8 mouse cellular contexts compared by ENCODE assay signal in genomic region chr4:135855080-135855479, GRCm38 (mm10). TPM values are rescaled to one million over a fixed set of nuclear protein-coding genes. Genes with fewer than 3 reads are reported as not detected.
DNase-seq lines count a peak whose midpoint lies in the region; ATAC-seq lines count a peak whose summit lies in the region.

No protein-coding gene starts in this region.

- peak overlapping the region; percentile 60 for H3K4me3 ChIP-seq in lung, embryonic 15.5 days
- peak overlapping the region; percentile 93 for H3K4me3 ChIP-seq in hindbrain, embryonic 13.5 days
- H3K4me3 ChIP-seq in midbrain, embryonic 11.5 days (ENCODE audit: low read depth, low read length) = peak overlapping the region; percentile 99

- H3K27ac ChIP-seq in lung, embryonic 15.5 days = peak overlapping the region; percentile 99
- H3K27ac ChIP-seq in hindbrain, embryonic 13.5 days = peak overlapping the region; percentile 99
- peak overlapping the region; percentile 100 for H3K27ac ChIP-seq in midbrain, embryonic 11.5 days (ENCODE audit: low read depth, low read length)

- WGBS in lung, embryonic 15.5 days = 1% methylated on average over 6 of the region's 6 CpGs
- 7% methylated on average over 6 of the region's 6 CpGs for WGBS in hindbrain, embryonic 13.5 days
- whole genome bisulfite sequencing in midbrain, embryonic 11.5 days = 10% methylated on average over 6 of the region's 6 CpGs

- H3K36me3 ChIP-seq in lung, embryonic 15.5 days = 0 out of 2 replicates have a peak, but pooled peaks cover 2% of the 10 kb centered on the region
- no peaks in the 10 kb centered on the region for H3K36me3 ChIP-seq in hindbrain, embryonic 13.5 days
- H3K36me3 ChIP-seq in midbrain, embryonic 11.5 days (ENCODE audit: control insufficient read depth, insufficient read depth, low read length) = no peaks in the 10 kb centered on the region

- peak; percentile 36 for ATAC-seq in lung, embryonic 15.5 days (ENCODE audit: borderline replicate concordance, extremely low read depth, low FRiP score, low TSS enrichment)
- ATAC-seq in hindbrain, embryonic 13.5 days (ENCODE audit: low FRiP score) = peak; percentile 17; the same call in 1 of the 2 replicates
- peak; percentile 23 for ATAC-seq in midbrain, embryonic 11.5 days (ENCODE audit: low FRiP score)
- ATAC-seq in inflammation-experienced regulatory T-cells, adult 6 months = no peak

- H3K9ac ChIP-seq in lung, embryonic 15.5 days = peak overlapping the region; percentile 79
- H3K9ac ChIP-seq in hindbrain, embryonic 13.5 days = peak overlapping the region; percentile 82
- peak overlapping the region; percentile 98 for H3K9ac ChIP-seq in midbrain, embryonic 11.5 days (ENCODE audit: low read length)

- DNase-seq in lung, adult 18-20 months = no peak
- peak; percentile 62 for DNase-seq in embryo, embryonic 10 days (ENCODE audit: low spot score)
- DNase-seq in midbrain, embryonic 11.5 days (ENCODE audit: low spot score, missing footprints) = no peak
- no peak for DNase-seq in adrenal gland, adult (ENCODE audit: inconsistent age in 2 of 2, low spot score in 1 of 2)
- DNase-seq in layer of hippocampus, adult 11-12 months (ENCODE audit: low spot score) = no peak

- peak overlapping the region; percentile 87 for H3K4me2 ChIP-seq in lung, embryonic 15.5 days
- H3K4me2 ChIP-seq in hindbrain, embryonic 13.5 days = peak overlapping the region; percentile 84
- H3K4me2 ChIP-seq in midbrain, embryonic 11.5 days = peak overlapping the region; percentile 87

- H3K9me3 ChIP-seq in lung, embryonic 15.5 days = no peaks in the 10 kb centered on the region
- no peaks in the 10 kb centered on the region for H3K9me3 ChIP-seq in hindbrain, embryonic 13.5 days
- H3K9me3 ChIP-seq in midbrain, embryonic 11.5 days (ENCODE audit: control insufficient read depth, low read length) = no peaks in the 10 kb centered on the region

- peaks cover 45% of the 10 kb centered on the region for H3K4me1 ChIP-seq in lung, embryonic 15.5 days
- H3K4me1 ChIP-seq in hindbrain, embryonic 13.5 days (replicated peaks) = peaks cover 48% of the 10 kb centered on the region
- H3K4me1 ChIP-seq in midbrain, embryonic 11.5 days (ENCODE audit: control insufficient read depth, insufficient read depth, low read length) = peaks cover 11% of the 10 kb centered on the region

- H3K27me3 ChIP-seq in lung, embryonic 15.5 days = no peaks in the 10 kb centered on the region
- H3K27me3 ChIP-seq in hindbrain, embryonic 13.5 days = no peaks in the 10 kb centered on the region
- no peaks in the 10 kb centered on the region for H3K27me3 ChIP-seq in midbrain, embryonic 11.5 days (ENCODE audit: control insufficient read depth, insufficient read depth, low read length)

RNA-seq across cellular contexts. Expression of gene Srsf10, which starts 0.5 kb away (rescaled TPM):
- 265 and 267 TPM in 2 replicates for polyA plus RNA-seq in lung, embryonic 15.5 days (2015; fragmentation: Nextera tagmentation; extraction: Ambion mirVana)
- polyA plus RNA-seq in hindbrain, embryonic 13.5 days (2015; fragmentation: Nextera tagmentation; extraction: Ambion mirVana) = 228 and 241 TPM in 2 replicates
- polyA plus RNA-seq in midbrain, embryonic 11.5 days (2014; fragmentation: Nextera tagmentation; extraction: Ambion mirVana) = 434 and 444 TPM in 2 replicates
- polyA plus RNA-seq in inflammation-experienced regulatory T-cells, adult 6 months (2017; shearing (Covaris generic)) = 100 to 1,000 TPM; 184 to 209 (median 207) TPM

RNA-seq across cellular contexts. Expression of gene Pnrc2, which starts 18.6 kb away (rescaled TPM):
- polyA plus RNA-seq in lung, embryonic 15.5 days (2015; fragmentation: Nextera tagmentation; extraction: Ambion mirVana) = 210 and 220 TPM in 2 replicates
- polyA plus RNA-seq in hindbrain, embryonic 13.5 days (2015; fragmentation: Nextera tagmentation; extraction: Ambion mirVana) = 109 and 112 TPM in 2 replicates
- polyA plus RNA-seq in midbrain, embryonic 11.5 days (2014; fragmentation: Nextera tagmentation; extraction: Ambion mirVana) = 258 and 259 TPM in 2 replicates
- 100 to 1,000 TPM; 177 to 235 (median 211) TPM for polyA plus RNA-seq in inflammation-experienced regulatory T-cells, adult 6 months (2017; shearing (Covaris generic))

RNA-seq across cellular contexts. Expression of gene Cnr2, which starts 40.1 kb away (rescaled TPM):
- 0.80 and 0.82 TPM in 2 replicates for polyA plus RNA-seq in lung, embryonic 15.5 days (2015; fragmentation: Nextera tagmentation; extraction: Ambion mirVana)
- 0.13 and 0.17 TPM in 2 replicates for polyA plus RNA-seq in hindbrain, embryonic 13.5 days (2015; fragmentation: Nextera tagmentation; extraction: Ambion mirVana)
- 0.41 and 0.63 TPM in 2 replicates for polyA plus RNA-seq in midbrain, embryonic 11.5 days (2014; fragmentation: Nextera tagmentation; extraction: Ambion mirVana)
- polyA plus RNA-seq in inflammation-experienced regulatory T-cells, adult 6 months (2017; shearing (Covaris generic)) = 1 to 10 TPM; 1.9 to 8.0 (median 7.0) TPM
